Comparison of ENCODE assay signal across 13 mouse cellular contexts in the genomic region with DNA sequence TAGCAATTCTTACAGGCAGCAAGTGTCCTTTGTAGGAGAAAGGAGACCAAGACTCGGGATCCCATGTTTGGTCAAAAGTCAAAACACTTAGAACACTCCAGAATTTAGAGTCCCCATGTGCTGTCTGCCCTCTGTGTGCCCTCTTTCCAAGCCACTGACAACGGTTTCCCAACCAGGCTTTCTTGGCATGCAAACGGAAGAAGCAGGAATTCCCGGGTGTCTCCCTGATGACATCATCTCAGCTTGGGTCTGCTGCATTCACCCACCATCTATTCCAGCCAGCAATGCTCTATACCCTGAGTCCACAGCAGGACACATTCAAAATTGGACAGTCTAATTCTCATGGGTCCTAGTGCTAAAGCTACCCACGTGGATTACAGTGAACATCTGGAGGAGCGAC. TPM values are rescaled to one million over a fixed set of nuclear protein-coding genes. Genes with fewer than 3 reads are reported as not detected.
DNase-seq lines count a peak whose midpoint lies in the region; ATAC-seq and TF ChIP-seq lines count a peak whose summit lies in the region.
"Had no signal": no experiment of that assay in that cellular context is flagged by ENCODE, and none has a peak within 500 bp of the region (broad histone marks: within the 10 kb centered on the region; RNA-seq: fewer than 3 reads in every experiment).

No protein-coding gene starts in this region.

- no peak overlapping the region for H3K4me3 ChIP-seq in lung, postnatal 0 days (ENCODE audit: low read depth, low read length)
- H3K4me3 ChIP-seq in hindbrain, embryonic 14.5 days (replicated peaks; ENCODE audit: low read length): no peak overlapping the region
- no peak overlapping the region for H3K4me3 ChIP-seq in small intestine, adult 2 months (ENCODE audit: low read depth, low read length)
- H3K4me3 ChIP-seq: limb, embryonic 12.5 days; neural tube, embryonic 12.5 days had no signal

- peaks cover 14% of the 10 kb centered on the region for H3K36me3 ChIP-seq in lung, postnatal 0 days (ENCODE audit: insufficient read depth, low read length)
- H3K36me3 ChIP-seq in hindbrain, embryonic 14.5 days (replicated peaks; ENCODE audit: control insufficient read depth, insufficient read depth): no peaks in the 10 kb centered on the region
- no peaks in the 10 kb centered on the region for H3K36me3 ChIP-seq in small intestine, adult 2 months (ENCODE audit: control insufficient read depth, insufficient read depth, low read length)
- H3K36me3 ChIP-seq: neural tube, embryonic 12.5 days had no signal

- no peak for TF ChIP-seq POLR2A in small intestine, adult 2 months (IDR thresholded peaks at IDR 0.05; ENCODE audit: low read depth, low read length)

- TF ChIP-seq CTCF in lung, postnatal 0 days (IDR thresholded peaks at IDR 0.05): no peak
- TF ChIP-seq CTCF in small intestine, adult 2 months (IDR thresholded peaks at IDR 0.05; ENCODE audit: extremely low read depth, insufficient read length, insufficient replicate concordance, low read depth, low read length): no peak

- H3K4me1 ChIP-seq in lung, postnatal 0 days (ENCODE audit: insufficient read depth, low read depth, low read length): peaks cover 56% of the 10 kb centered on the region
- peaks cover 42% of the 10 kb centered on the region for H3K4me1 ChIP-seq in hindbrain, embryonic 14.5 days (replicated peaks; ENCODE audit: control insufficient read depth, insufficient read depth, low read length)
- peaks cover 23% of the 10 kb centered on the region for H3K4me1 ChIP-seq in small intestine, adult 2 months (ENCODE audit: control insufficient read depth, insufficient read depth, insufficient read length, low read length)

- WGBS in lung, postnatal 0 days: 18% methylated on average over 6 of the region's 6 CpGs
- WGBS in hindbrain, embryonic 14.5 days: 69% methylated on average over 6 of the region's 6 CpGs
- 65% methylated on average over 6 of the region's 6 CpGs for WGBS in small intestine, adult 2 months

- ATAC-seq in lung, postnatal 0 days: peak; percentile 2; the same call in 1 of the 2 replicates
- no peak for ATAC-seq in hindbrain, embryonic 14.5 days (ENCODE audit: low FRiP score)
- ATAC-seq in cerebellum, adult (ENCODE audit: insufficient number of reproducible peaks, low FRiP score, low TSS enrichment): no peak

- intact Hi-C loops in heart, postnatal 36 days (cut with DNase I): loop anchor here (2.0 kb wide), 1 partner anchor 15 kb away; no protein-coding TSS in a partner anchor

- H3K4me2 ChIP-seq in lung, postnatal 0 days (replicated peaks; ENCODE audit: low read depth, low read length): 0 out of 2 replicates have a peak overlapping the region, but pooled peaks have one; percentile 42
- H3K4me2 ChIP-seq in hindbrain, embryonic 14.5 days (replicated peaks): no peak overlapping the region

- H3K27ac ChIP-seq in lung, postnatal 0 days (ENCODE audit: low read length): peak overlapping the region; percentile 89
- peak overlapping the region; percentile 90; the same call in 1 of the 2 replicates for H3K27ac ChIP-seq in hindbrain, embryonic 14.5 days
- H3K27ac ChIP-seq in small intestine, adult 2 months (ENCODE audit: insufficient read depth, low read depth, low read length): peak overlapping the region; percentile 57; the same call in 1 of the 2 replicates
- H3K27ac ChIP-seq: neural tube, embryonic 12.5 days had no signal

- DNase-seq in heart, adult 11 months: peak; percentile 94
- no peak for DNase-seq in heart, postnatal 36 days
- peak; percentile 81 for DNase-seq in lung, postnatal 0 days (ENCODE audit: low spot score)
- DNase-seq in lung, postnatal 25 days (ENCODE audit: low spot score): no peak
- DNase-seq in hindbrain, embryonic 14.5 days (ENCODE audit: low spot score): no peak
- DNase-seq in right cerebral cortex, adult 2 months (ENCODE audit: low spot score in 2 of 2): no peak
- DNase-seq: adrenal gland, postnatal 25 days; embryo, embryonic 11 days had no signal

- no peaks in the 10 kb centered on the region for H3K27me3 ChIP-seq in lung, postnatal 0 days (replicated peaks; ENCODE audit: insufficient read depth, low read length)
- H3K27me3 ChIP-seq in hindbrain, embryonic 14.5 days (ENCODE audit: control insufficient read depth, insufficient read depth, low read length): no peaks in the 10 kb centered on the region
- no peaks in the 10 kb centered on the region for H3K27me3 ChIP-seq in small intestine, adult 2 months (ENCODE audit: control insufficient read depth, insufficient read depth, low read length)
- H3K27me3 ChIP-seq: CH12.LX; limb, embryonic 12.5 days; neural tube, embryonic 12.5 days had no signal

- H3K9me3 ChIP-seq in lung, postnatal 0 days (ENCODE audit: low read length): no peaks in the 10 kb centered on the region
- H3K9me3 ChIP-seq in hindbrain, embryonic 14.5 days (ENCODE audit: control insufficient read depth, low read length): no peaks in the 10 kb centered on the region
- H3K9me3 ChIP-seq: limb, embryonic 12.5 days; neural tube, embryonic 12.5 days had no signal

- no peak for TF ChIP-seq EP300 in lung, postnatal 0 days (IDR thresholded peaks at IDR 0.05)

- 0 out of 2 replicates have a peak overlapping the region, but pooled peaks have one; percentile 0 for H3K9ac ChIP-seq in lung, postnatal 0 days (replicated peaks; ENCODE audit: low read depth)
- no peak overlapping the region for H3K9ac ChIP-seq in hindbrain, embryonic 14.5 days
- H3K9ac ChIP-seq: limb, embryonic 12.5 days; neural tube, embryonic 12.5 days had no signal

RNA-seq across cellular contexts. Expression of a gene that starts 11.4 kb away (rescaled TPM):
- 100 to 1,000 TPM; 234 to 241 TPM for total RNA-seq in heart, postnatal 36 days (2021)
- 228 and 265 TPM in 2 replicates for polyA plus RNA-seq in lung, postnatal 0 days (2015; fragmentation: Nextera tagmentation; extraction: Ambion mirVana)
- 68.9 and 71.4 TPM in 2 replicates for polyA plus RNA-seq in hindbrain, embryonic 14.5 days (2014; fragmentation: Nextera tagmentation; extraction: Ambion mirVana)
- polyA plus RNA-seq in small intestine, adult 2 months (2012; rRNA removed): 23.1 and 30.1 TPM in 2 replicates

RNA-seq across cellular contexts. Expression of a gene that starts 56.1 kb away (rescaled TPM):
- total RNA-seq in heart, postnatal 36 days (2021): 1 to 10 TPM; 7.6 to 8.0 TPM
- polyA plus RNA-seq in lung, postnatal 0 days (2015; fragmentation: Nextera tagmentation; extraction: Ambion mirVana): 1.4 and 1.8 TPM in 2 replicates
- polyA plus RNA-seq in hindbrain, embryonic 14.5 days (2014; fragmentation: Nextera tagmentation; extraction: Ambion mirVana): 0.20 and 0.36 TPM in 2 replicates
- 1.1 and 1.7 TPM in 2 replicates for polyA plus RNA-seq in small intestine, adult 2 months (2012; rRNA removed)

RNA-seq across cellular contexts. Expression of a gene that starts 59.1 kb away (rescaled TPM):
- total RNA-seq in heart, postnatal 36 days (2021): 10 to 100 TPM; 29.2 to 29.4 TPM
- 17.6 and 22.7 TPM in 2 replicates for polyA plus RNA-seq in lung, postnatal 0 days (2015; fragmentation: Nextera tagmentation; extraction: Ambion mirVana)
- 15.8 and 17.0 TPM in 2 replicates for polyA plus RNA-seq in hindbrain, embryonic 14.5 days (2014; fragmentation: Nextera tagmentation; extraction: Ambion mirVana)
- 47.9 and 122 TPM in 2 replicates for polyA plus RNA-seq in small intestine, adult 2 months (2012; rRNA removed)

Comparison
In these comparisons a context has a peak if more than half of its experiments do, and no peak if none do; other contexts are left out.
1. DNase-seq: peak in heart, adult 11 months (single experiment) and lung, postnatal 0 days (single experiment); none in heart, postnatal 36 days (0 of 2), lung, postnatal 25 days (single experiment), hindbrain, embryonic 14.5 days (single experiment) and right cerebral cortex, adult 2 months (0 of 2).
2. Peak in every context shown above with its lines, with median percentiles within 50 percentile points of each other: H3K27ac ChIP-seq.